9 mouse cellular contexts compared by ENCODE assay signal in the genomic region with DNA sequence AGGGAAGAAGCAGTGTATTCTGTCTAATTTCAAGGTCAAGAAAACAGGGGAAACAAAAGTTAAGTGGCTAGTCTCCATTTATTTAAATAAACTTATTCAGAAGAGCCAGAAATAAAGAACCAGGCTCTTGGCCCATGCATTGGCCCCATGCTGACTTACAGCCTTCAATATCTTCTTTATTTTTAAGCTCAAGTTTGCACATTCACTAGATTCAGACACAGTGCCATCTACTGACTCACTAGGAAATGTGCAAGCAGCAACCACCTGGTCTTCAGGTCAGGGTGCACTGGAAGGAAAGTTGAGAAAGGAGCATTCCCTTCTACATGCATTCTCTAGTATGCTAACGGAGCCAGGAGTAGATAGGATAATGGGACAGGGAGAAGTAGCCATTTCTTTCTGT.
DNase-seq lines count a peak whose midpoint lies in the region.
"Had no signal": no experiment of that assay in that cellular context is flagged by ENCODE, and none has a peak within 500 bp of the region (broad histone marks: within the 10 kb centered on the region; RNA-seq: fewer than 3 reads in every experiment).

No protein-coding gene starts in this region.

- intact Hi-C loops in gastrocnemius, postnatal 36 days (cut with DNase I), result no loop called here

- peak; percentile 27 for DNase-seq in layer of hippocampus, adult 11-12 months (ENCODE audit: low spot score)
- DNase-seq in layer of hippocampus, postnatal 36 days, result no peak
- peak; percentile 71 for DNase-seq in adipocyte (ENCODE audit: low spot score)
- DNase-seq in fat pad, adult 2 months (ENCODE audit: extremely low read depth, low read depth, low spot score), result peak; percentile 10
- peak; percentile 26 to 27 for DNase-seq in kidney, postnatal 36 days
- peak; percentile 38 for DNase-seq in retina, postnatal 1 day
- DNase-seq in spleen, postnatal 36 days (ENCODE audit: low spot score in 2 of 2), result no peak
- no peak for DNase-seq in gastrocnemius, postnatal 36 days
- DNase-seq: liver, embryonic 13.5 days had no signal

Comparison
In these comparisons a context has a peak if more than half of its experiments do, and no peak if none do; other contexts are left out.
1. DNase-seq: peak in layer of hippocampus, adult 11-12 months (single experiment), adipocyte (single experiment), fat pad, adult 2 months (single experiment), kidney, postnatal 36 days (2 of 2) and retina, postnatal 1 day (single experiment); none in layer of hippocampus, postnatal 36 days (0 of 2), spleen, postnatal 36 days (0 of 2) and gastrocnemius, postnatal 36 days (0 of 2).